Mouse (Mus musculus) lung, adult 18-20 months (tissue): ENCODE results near the gene Ccdc92b.

Experiments
- DNase-seq, 2 experiments: peaks; one replicate each; pipeline ENCODE4 v3.0.0; 2022; ENCODE audit warnings: mixed read lengths in 2 of 2

Gene Ccdc92b

GRCm38 (mm10) chr11:74655941-74656340, 36.5 kb downstream of the Ccdc92b start:
- no peak for DNase-seq

GRCm38 (mm10) chr11:74660336-74660735, 40.9 kb downstream of the Ccdc92b start:
- no peak for DNase-seq

GRCm38 (mm10) chr11:74661641-74662040, 42.2 kb downstream of the Ccdc92b start:
- DNase-seq = no peak

GRCm38 (mm10) chr11:74662221-74662620, 42.8 kb downstream of the Ccdc92b start:
- no peak for DNase-seq

- DNase-seq = no peak
Observed at GRCm38 (mm10) chr11:74664279-74664678, 44.9 kb downstream of the Ccdc92b start.

- DNase-seq = no peak
Observed at GRCm38 (mm10) chr11:74664906-74665305, 45.5 kb downstream of the Ccdc92b start.

GRCm38 (mm10) chr11:74665631-74666283, 46.4 kb downstream of the Ccdc92b start:
- no peak for DNase-seq

GRCm38 (mm10) chr11:74666284-74666652, 46.9 kb downstream of the Ccdc92b start:
- no peak for DNase-seq

- DNase-seq = no peak
Observed at GRCm38 (mm10) chr11:74666776-74667581, 47.6 kb downstream of the Ccdc92b start.

GRCm38 (mm10) chr11:74667582-74668010, 48.2 kb downstream of the Ccdc92b start:
- no peak for DNase-seq

- DNase-seq = no peak
Observed at GRCm38 (mm10) chr11:74668466-74668865, 49.1 kb downstream of the Ccdc92b start.

- no peak for DNase-seq
Observed at GRCm38 (mm10) chr11:74668971-74669370, 49.6 kb downstream of the Ccdc92b start.

GRCm38 (mm10) chr11:74670151-74670550, 50.7 kb downstream of the Ccdc92b start:
- no peak for DNase-seq

- no peak for DNase-seq
Observed at GRCm38 (mm10) chr11:74671013-74671412, 51.6 kb downstream of the Ccdc92b start.

- no peak for DNase-seq
Observed at GRCm38 (mm10) chr11:74671839-74672238, 52.4 kb downstream of the Ccdc92b start.

- DNase-seq = no peak
Observed at GRCm38 (mm10) chr11:74672901-74673513, 53.6 kb downstream of the Ccdc92b start.

- DNase-seq = no peak
Observed at GRCm38 (mm10) chr11:74673561-74673960, 54.2 kb downstream of the Ccdc92b start.

- DNase-seq = no peak
Observed at GRCm38 (mm10) chr11:74674713-74675112, 55.3 kb downstream of the Ccdc92b start.

- no peak for DNase-seq
Observed at GRCm38 (mm10) chr11:74675156-74675555, 55.8 kb downstream of the Ccdc92b start.
